Mouse (Mus musculus): ENCODE measurements at regions not wholly inside any gene's neighbourhood (a gene's known extent, or its start where the extent isn't known, plus 50 kb on each side); places are given as distances from the start of the nearest gene placed in this dataset.
"Not testable (repeated sequence)": the region's sequence is repeated elsewhere in the genome, so short reads cannot be mapped to it uniquely, and the experiment has no call there.

GRCm38 (mm10) chrX:77307374-77307773, 203.4 kb upstream of the Tbl1x start:
- no peak for ATAC-seq

- no peak for ATAC-seq
Measured at GRCm38 (mm10) chrX:77314384-77314783, 196.4 kb upstream of the Tbl1x start.

- no peak for ATAC-seq
Measured at GRCm38 (mm10) chrX:77323644-77324043, 187.2 kb upstream of the Tbl1x start.

DNA sequence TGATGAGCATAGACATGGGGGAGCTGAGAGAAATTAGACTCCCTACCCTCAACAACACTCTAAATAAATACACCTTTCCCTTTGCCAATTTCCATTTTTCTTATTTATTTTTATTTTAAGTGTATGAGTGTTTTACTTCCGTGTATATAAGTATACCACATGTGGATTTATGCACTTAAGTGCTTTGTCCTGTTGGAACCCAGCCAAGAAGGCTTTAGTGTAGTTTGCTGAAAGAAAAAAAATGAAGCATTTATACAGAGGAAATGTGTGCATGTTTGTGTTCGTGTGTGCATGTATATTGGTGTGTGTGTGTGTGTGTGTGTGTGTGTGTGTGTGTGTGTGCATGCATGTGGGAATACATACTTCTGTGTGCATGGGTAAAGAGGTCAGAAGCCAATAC, 157.6 kb upstream of the Tbl1x start:
- no peak for ATAC-seq

DNA sequence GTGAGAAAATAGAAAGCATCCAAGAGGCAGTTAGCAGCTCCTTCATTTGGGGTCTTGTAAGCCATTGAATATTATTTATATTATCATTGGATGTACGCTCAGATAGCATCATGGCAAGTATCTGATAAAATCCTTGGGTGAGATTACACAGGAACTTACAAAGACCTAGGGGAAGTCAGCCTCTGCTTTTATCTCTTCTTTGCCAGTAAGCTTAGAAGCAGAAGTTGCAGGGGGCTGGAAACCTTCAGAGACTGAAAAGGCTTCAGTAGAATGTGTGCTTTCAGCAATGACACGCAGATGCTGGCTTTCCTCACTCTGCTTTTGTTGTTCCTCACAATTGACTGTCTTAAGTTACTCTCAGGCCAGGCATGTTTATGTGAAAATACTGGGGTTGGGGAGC, 150.3 kb upstream of the Tbl1x start:
- no peak for ATAC-seq

DNA sequence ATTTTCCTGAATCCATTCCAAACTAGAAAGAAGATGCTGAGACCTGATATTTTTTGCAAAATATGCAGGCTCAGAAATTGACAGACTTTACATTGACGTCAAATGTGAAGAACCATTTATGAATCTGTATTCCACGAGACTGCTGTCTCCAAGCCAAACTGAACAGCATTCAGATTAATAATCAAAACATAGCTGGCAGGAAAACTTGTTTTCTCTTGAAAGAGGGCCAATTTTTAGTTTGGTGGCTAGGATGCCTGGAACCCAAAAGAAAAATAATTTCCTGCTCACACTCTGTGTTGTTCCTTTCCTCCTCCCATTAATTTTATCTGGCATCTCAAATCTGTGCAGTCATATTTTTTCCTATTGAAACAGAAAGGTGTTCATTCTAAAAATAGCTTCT, 149.7 kb upstream of the Tbl1x start:
- ATAC-seq = no peak

- ATAC-seq = no peak
Measured at GRCm38 (mm10) chrX:77363657-77364056, 147.2 kb upstream of the Tbl1x start.

GRCm38 (mm10) chrX:77367351-77367750, 143.5 kb upstream of the Tbl1x start:
- no peak for ATAC-seq

GRCm38 (mm10) chrX:77387271-77387670, 123.5 kb upstream of the Tbl1x start:
- ATAC-seq = no peak

DNA sequence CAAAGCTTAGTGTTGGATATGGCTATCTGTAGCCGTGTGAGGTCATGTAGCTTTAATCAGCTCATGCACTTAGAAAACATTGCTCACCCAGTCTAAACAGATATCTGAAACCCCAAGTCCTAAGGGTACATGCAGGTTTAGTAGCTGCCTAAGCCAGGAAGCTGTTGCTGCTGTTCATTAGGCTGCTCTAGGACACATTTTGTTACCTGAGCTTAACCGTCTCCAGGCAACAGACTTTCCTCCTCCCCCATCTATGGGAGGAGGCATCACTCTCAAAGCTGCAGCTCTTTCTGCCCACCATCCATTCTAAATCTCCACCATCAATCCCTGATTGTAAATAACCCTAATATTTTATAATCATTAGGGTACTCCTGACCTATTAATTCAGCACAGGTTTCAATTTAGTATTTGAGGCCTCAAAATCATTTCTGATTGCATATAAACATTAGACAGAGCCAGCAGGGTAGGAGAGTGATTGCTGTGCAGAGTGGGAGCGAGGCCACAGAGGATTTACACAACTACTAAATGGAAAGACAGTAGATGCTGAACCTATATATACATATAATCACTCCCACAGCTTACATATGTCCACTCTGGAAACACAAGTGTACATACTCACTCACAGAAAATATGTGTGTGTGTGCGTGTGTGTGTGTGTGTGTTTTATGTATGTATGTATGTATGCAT, 118.9 kb upstream of the Tbl1x start:
- no peak for ATAC-seq

GRCm38 (mm10) chrX:77406896-77407295, 103.9 kb upstream of the Tbl1x start:
- ATAC-seq = no peak

GRCm38 (mm10) chrX:77407925-77408324, 102.9 kb upstream of the Tbl1x start:
- no peak for ATAC-seq

- ATAC-seq = no peak
Measured at GRCm38 (mm10) chrX:77409370-77409769, 101.4 kb upstream of the Tbl1x start.

DNA sequence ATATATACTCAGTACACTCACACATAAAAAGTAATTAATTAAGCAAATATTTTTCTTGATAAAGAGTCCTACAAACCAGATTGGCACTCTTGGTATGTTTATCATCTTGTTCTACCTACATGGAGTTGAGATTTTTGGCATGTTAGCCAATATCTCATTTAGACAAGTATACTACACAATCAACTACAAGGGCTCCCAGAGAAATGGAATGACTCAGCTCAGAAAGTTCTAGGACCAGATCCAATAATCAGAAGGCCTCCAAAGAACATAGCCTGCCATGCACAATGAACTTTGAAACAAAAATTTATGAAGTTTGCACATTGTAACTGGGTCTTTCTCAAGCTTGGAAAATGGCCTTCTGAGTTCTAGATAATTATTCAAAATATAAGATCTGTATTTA, 100.0 kb upstream of the Tbl1x start:
- ATAC-seq = no peak

GRCm38 (mm10) chrX:77414156-77414555, 96.7 kb upstream of the Tbl1x start:
- no peak for ATAC-seq

DNA sequence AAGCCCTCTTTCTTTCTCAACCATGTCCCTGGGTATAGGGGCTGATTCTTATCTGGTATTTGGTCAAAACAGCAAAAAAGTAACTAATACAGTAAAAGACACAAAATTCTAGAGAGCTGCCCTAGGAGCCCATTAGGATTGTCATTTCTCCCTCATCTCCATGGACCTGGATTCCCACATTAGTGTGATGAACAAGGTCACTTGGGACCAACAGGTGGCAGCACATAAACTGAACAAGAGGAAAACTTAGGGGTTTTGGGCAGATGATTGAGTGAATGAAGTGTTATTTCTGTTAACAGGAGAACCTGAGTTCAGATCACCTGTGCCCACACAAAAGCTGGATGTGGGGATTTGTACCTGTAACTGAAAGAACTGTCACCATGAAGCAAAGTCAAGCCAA, 93.0 kb upstream of the Tbl1x start:
- ATAC-seq = no peak

- no peak for ATAC-seq
Measured at GRCm38 (mm10) chrX:77422206-77422605, 88.6 kb upstream of the Tbl1x start.

DNA sequence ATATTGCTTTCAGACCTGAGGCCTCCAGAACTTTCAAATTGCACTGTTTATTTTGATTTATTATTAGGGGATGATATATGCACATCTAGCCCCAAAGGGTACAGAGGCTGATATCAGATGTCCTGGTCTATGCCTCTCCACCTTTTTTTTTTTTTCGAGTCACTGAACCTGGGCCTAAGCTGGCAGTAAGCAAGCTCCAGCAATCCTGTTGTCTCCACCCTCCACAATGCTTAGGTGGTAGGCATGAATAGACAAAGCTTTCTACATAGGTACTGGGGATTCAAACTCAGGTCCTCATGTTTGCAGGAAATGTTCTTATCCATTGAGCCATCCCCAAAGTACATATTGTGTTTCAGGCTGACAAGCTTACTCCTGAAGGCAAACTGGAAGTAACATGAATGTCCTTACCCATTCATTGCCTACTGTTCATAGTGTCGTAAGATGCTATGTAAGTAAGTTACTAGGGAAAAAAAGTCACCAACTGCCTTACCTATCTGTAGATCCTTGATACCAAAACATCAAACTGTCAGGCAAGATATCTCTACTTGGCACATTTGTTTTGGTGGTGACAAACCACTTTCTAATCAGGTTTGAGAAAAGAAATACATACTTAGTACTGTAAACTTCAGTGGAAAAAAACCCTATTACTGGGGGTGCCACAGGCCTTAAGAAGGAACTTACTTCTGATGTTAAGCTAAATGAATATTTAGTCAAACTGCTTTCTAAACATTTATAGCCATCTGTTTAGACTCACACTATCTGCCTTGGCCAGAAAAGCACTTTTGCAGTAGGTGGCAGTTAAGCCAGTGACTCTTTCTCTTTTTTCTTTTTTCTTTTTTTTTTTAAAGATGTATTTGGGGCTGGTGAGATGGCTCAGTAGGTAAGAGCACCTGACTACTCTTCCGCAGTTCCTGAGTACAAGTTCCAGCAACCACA, 85.8 kb upstream of the Tbl1x start:
- no peak for ATAC-seq

GRCm38 (mm10) chrX:77425728-77426102, 85.1 kb upstream of the Tbl1x start:
- ATAC-seq = not testable (repeated sequence)

DNA sequence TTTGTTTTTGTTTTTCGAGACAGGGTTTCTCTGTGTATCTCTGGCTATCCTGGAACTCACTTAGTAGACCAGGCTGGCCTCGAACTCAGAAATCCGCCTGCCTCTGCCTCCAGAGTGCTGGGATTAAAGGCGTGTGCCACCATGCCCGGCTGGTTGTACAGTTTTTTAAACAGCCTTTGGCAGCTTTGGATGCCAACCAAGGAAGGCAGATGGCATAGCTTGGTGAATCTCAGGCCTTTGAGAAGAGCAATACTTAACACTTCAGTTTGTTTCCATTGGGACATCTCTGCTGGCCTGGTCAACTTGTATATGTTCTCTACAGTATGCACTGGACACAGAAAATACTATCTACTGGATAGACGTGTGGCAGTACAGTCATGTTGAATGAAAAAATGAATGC, 84.0 kb upstream of the Tbl1x start:
- not testable (repeated sequence) for ATAC-seq

GRCm38 (mm10) chrX:77432001-77432565, 78.7 kb upstream of the Tbl1x start:
- no peak for ATAC-seq

DNA sequence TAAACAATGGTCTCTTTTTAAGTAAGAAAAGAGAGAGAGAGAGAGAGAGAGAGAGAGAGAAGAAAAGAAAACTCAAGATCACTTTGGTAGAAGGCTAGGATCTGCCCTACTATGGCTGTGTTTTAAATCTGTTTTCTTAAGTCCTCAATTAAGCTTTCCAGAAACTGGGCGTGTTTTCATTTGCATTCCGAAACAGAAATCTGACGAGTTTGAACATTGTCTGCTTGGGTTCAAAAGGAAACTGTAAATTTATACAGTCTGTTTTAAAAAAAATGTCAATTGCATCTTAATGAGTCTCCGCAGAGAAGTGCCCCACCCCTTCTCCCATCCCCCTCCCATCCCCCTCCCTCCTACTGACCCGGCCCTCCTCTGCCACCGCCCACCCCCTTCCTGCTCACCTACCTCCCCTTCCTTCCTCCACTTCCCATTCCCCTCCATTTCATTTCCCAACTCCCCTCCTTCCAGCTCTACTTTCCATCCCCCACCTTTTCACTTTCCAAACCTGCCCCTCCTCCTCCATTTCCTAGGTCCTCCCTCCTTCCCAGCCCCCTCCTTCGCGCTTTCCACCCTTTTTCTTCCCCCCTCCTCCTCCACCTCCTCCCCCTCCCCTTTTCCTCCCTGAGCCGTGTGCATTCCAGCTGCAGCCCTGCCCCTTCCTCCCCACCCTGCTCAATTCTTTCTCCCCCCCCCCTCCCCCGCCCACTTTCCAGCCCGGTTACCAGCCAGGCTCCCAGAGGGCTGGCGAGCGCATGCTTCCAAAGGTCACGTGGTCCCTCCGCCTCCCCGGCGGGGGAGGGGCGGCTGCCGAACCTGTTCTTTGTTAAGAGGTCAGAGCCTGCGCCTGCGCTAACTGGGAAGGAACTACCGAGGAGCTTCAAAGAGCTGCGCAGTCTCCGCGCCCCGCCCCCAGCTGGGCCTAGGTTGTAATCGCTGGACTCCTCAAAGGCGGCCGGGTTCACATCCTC, 77.7 kb upstream of the Tbl1x start:
- ATAC-seq = peak; percentile 89

GRCm38 (mm10) chrX:77433811-77434192, 77.0 kb upstream of the Tbl1x start:
- no peak for ATAC-seq
